Mouse (Mus musculus) megakaryocyte, adult 5-6 weeks (primary cell): ENCODE results near the gene Per1. TPM values are rescaled to one million over a fixed set of nuclear protein-coding genes. Genes with fewer than 3 reads are reported as not detected.

Experiments used
- ATAC-seq: 2 replicates; pipeline ENCODE4 v1.8.0; 2016; ENCODE audit warnings: mild to moderate bottlenecking, inconsistent platforms; ENCODE audit not compliant: poor library complexity, severe bottlenecking
- total RNA-seq, 2 experiments: library from RNA; stranded (forward) in 1 of 2; stranded (reverse) in 1 of 2; fragments of 153-499, 151-499 nt in 1 of 2; fragments of 221-1000, 200-1000 nt in 1 of 2; gene quantifications; 2 replicates each; pipeline versions ENCODE4 v1.2.3 to v1.2.4; 2015 to 2017

The Per1 gene
- total RNA-seq, 2 experiments from 2014 or later = 7.9 to 12.5 TPM

GRCm38 (mm10) chr11:69110319-69111046 is 15.5 kb downstream of the Per1 start:
- ATAC-seq = peak; percentile 82

- ATAC-seq = no peak
Measured at GRCm38 (mm10) chr11:69111051-69111810, 16.2 kb downstream of the Per1 start.

GRCm38 (mm10) chr11:69111865-69112264 is 16.8 kb downstream of the Per1 start:
- ATAC-seq = no peak

- ATAC-seq = no peak
Measured at GRCm38 (mm10) chr11:69114018-69114417, 19.0 kb downstream of the Per1 start.

GRCm38 (mm10) chr11:69114621-69115020 is 19.6 kb downstream of the Per1 start:
- no peak for ATAC-seq

- no peak for ATAC-seq
Measured at GRCm38 (mm10) chr11:69116843-69117242, 21.8 kb downstream of the Per1 start.

GRCm38 (mm10) chr11:69117737-69118695 is 23.0 kb downstream of the Per1 start:
- ATAC-seq = peak; percentile 23

- peak; percentile 13; the same call in 1 of the 2 replicates for ATAC-seq
Measured at GRCm38 (mm10) chr11:69118765-69119164, 23.7 kb downstream of the Per1 start.

- ATAC-seq = no peak
Measured at GRCm38 (mm10) chr11:69119446-69120155, 24.6 kb downstream of the Per1 start.

GRCm38 (mm10) chr11:69120221-69121000 is 25.4 kb downstream of the Per1 start, which contains the start of gene Hes7:
Gene Hes7 (plus strand): TSS chr11:69120404.
- no peak for ATAC-seq

- ATAC-seq = no peak
Measured at GRCm38 (mm10) chr11:69121001-69121740, 26.2 kb downstream of the Per1 start.

- no peak for ATAC-seq
Measured at GRCm38 (mm10) chr11:69121741-69122335, 26.8 kb downstream of the Per1 start.

GRCm38 (mm10) chr11:69122336-69122951 is 27.4 kb downstream of the Per1 start, which contains the start of gene 9130213A22Rik:
Gene 9130213A22Rik (minus strand): TSS chr11:69122589.
- ATAC-seq = peak; percentile 28

GRCm38 (mm10) chr11:69123056-69123692 is 28.2 kb downstream of the Per1 start:
- peak; percentile 39 for ATAC-seq

- peak; percentile 31 for ATAC-seq
Measured at GRCm38 (mm10) chr11:69123693-69124497, 28.9 kb downstream of the Per1 start.

GRCm38 (mm10) chr11:69124498-69124847 is 29.5 kb downstream of the Per1 start:
- no peak for ATAC-seq
